Mouse (Mus musculus): Measurements from ENCODE around the gene Cops9. TPM values are rescaled to one million over a fixed set of nuclear protein-coding genes. Genes with fewer than 3 reads are reported as not detected.

Gene Cops9
- polyA plus RNA-seq, 1 experiment from 2014 or later = 534 TPM

DNA sequence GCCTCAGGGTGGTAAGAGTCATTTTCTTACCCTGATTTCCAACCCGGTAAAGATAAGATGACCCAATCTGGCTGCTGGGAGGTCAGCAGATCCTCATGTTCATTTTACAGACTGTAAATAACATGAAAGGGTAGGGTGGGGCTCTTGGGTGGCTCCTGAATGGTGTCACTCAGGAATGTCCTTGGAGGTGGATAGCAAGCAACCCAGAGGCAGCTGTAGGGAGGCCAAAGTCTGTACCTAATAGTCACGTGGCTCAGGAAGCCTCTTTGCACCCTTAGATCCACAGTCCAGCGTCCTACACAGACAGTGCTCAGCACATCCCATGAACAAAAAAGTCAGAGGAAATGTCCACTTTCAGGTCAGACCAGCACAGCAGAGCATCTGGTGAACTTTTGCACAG is 45.8 kb downstream of the Cops9 start:
- no peak overlapping the region for H3K4me2 ChIP-seq (ENCODE audit: low read length)
- H3K27ac ChIP-seq = no peak overlapping the region
- WGBS = 80% methylated on average over 3 of the region's 3 CpGs
- no peaks in the 10 kb centered on the region for H3K4me1 ChIP-seq (replicated peaks; ENCODE audit: insufficient read depth, low read length)
- TF ChIP-seq CTCF (IDR thresholded peaks at IDR 0.05; ENCODE audit: low read depth) = no peak
- ATAC-seq (replicated peaks; ENCODE audit: low FRiP score, low read depth) = no peak
- H3K4me3 ChIP-seq (replicated peaks; ENCODE audit: low read depth, low read length) = no peak overlapping the region
- DNase-seq (ENCODE audit: low spot score) = no peak
- H3K9me3 ChIP-seq (replicated peaks; ENCODE audit: low read length) = no peaks in the 10 kb centered on the region
- H3K9ac ChIP-seq (ENCODE audit: low read depth, low read length) = no peak overlapping the region
- no peaks in the 10 kb centered on the region for H3K36me3 ChIP-seq (ENCODE audit: insufficient read depth, low read length)
- H3K27me3 ChIP-seq (ENCODE audit: insufficient read depth, low read length) = no peaks in the 10 kb centered on the region

- no peaks in the 10 kb centered on the region for H3K36me3 ChIP-seq (ENCODE audit: insufficient read depth, low read length)
- ATAC-seq (replicated peaks; ENCODE audit: low FRiP score, low read depth) (no peak), DNase-seq (ENCODE audit: low spot score) (no peak)
- H3K4me2 ChIP-seq (ENCODE audit: low read length) = no peak within 1 kb of the TSS
- H3K9me3 ChIP-seq (replicated peaks; ENCODE audit: low read length) = no peaks in the 10 kb centered on the region
- no peak within 1 kb of the TSS for H3K9ac ChIP-seq (ENCODE audit: low read depth, low read length)
- TF ChIP-seq CTCF (IDR thresholded peaks at IDR 0.05; ENCODE audit: low read depth) = no peak
- H3K27ac ChIP-seq = no peak within 1 kb of the TSS
- no peaks in the 10 kb centered on the region for H3K4me1 ChIP-seq (replicated peaks; ENCODE audit: insufficient read depth, low read length)
- H3K27me3 ChIP-seq (ENCODE audit: insufficient read depth, low read length) = no peaks in the 10 kb centered on the region
- H3K4me3 ChIP-seq (replicated peaks; ENCODE audit: low read depth, low read length) = no peak within 1 kb of the TSS
These were observed 47.7 kb downstream of the Cops9 start, which contains the start of gene Olfr1411 for GRCm38 (mm10) chr1:92594111-92594510. Gene Olfr1411, plus strand, starts transcription at chr1:92594411.

Other genes with a start within 250 kb of the Cops9 start
- gene Ndufa10, start 168.1 kb downstream of the Cops9 start, polyA plus RNA-seq (2015; fragmentation: Nextera tagmentation; extraction: Ambion mirVana) = 385 and 415 TPM in 2 replicates
- gene Olfr1416, start 156.9 kb downstream of the Cops9 start, polyA plus RNA-seq (2015; fragmentation: Nextera tagmentation; extraction: Ambion mirVana) = not detected in 2 replicates
- gene Olfr1415, start 145.9 kb downstream of the Cops9 start, polyA plus RNA-seq (2015; fragmentation: Nextera tagmentation; extraction: Ambion mirVana) = not detected in 2 replicates
- gene Olfr1414, start 123.3 kb downstream of the Cops9 start, polyA plus RNA-seq (2015; fragmentation: Nextera tagmentation; extraction: Ambion mirVana) = not detected in 2 replicates
- gene Olfr1413, start 70.7 kb downstream of the Cops9 start, polyA plus RNA-seq (2015; fragmentation: Nextera tagmentation; extraction: Ambion mirVana) = not detected in 2 replicates
- gene Olfr1412, start 56.2 kb downstream of the Cops9 start, polyA plus RNA-seq (2015; fragmentation: Nextera tagmentation; extraction: Ambion mirVana) = not detected in 2 replicates
- gene Olfr1411, start 47.6 kb downstream of the Cops9 start, polyA plus RNA-seq (2015; fragmentation: Nextera tagmentation; extraction: Ambion mirVana) = not detected in 2 replicates
- not detected in 2 replicates for gene Olfr1410, start 36.2 kb downstream of the Cops9 start, polyA plus RNA-seq (2015; fragmentation: Nextera tagmentation; extraction: Ambion mirVana)
- not detected in 2 replicates for gene Olfr12, start 24.2 kb downstream of the Cops9 start, polyA plus RNA-seq (2015; fragmentation: Nextera tagmentation; extraction: Ambion mirVana)
- 1.0 and 1.3 TPM in 2 replicates for gene Otos, start 6.9 kb upstream of the Cops9 start, polyA plus RNA-seq (2015; fragmentation: Nextera tagmentation; extraction: Ambion mirVana)
- gene Gpc1, start 189.7 kb upstream of the Cops9 start, polyA plus RNA-seq (2015; fragmentation: Nextera tagmentation; extraction: Ambion mirVana) = 38.7 and 39.8 TPM in 2 replicates

Measured in kidney, postnatal 0 days (tissue).